ENCODE assay signal across 13 mouse cellular contexts in genomic region chr16:96362873-96363272, GRCm38 (mm10).
DNase-seq lines count a peak whose midpoint lies in the region; ATAC-seq lines count a peak whose summit lies in the region.
"Had no signal": no experiment of that assay in that cellular context is flagged by ENCODE, and none has a peak within 500 bp of the region (broad histone marks: within the 10 kb centered on the region; RNA-seq: fewer than 3 reads in every experiment).

No protein-coding gene starts in this region.

- peak; percentile 23; the same call in 1 of the 2 replicates for ATAC-seq in intestine, embryonic 16.5 days
- no peak for ATAC-seq in stomach, embryonic 14.5 days (ENCODE audit: insufficient number of reproducible peaks, insufficient read depth, low FRiP score, low read depth)

- H3K9ac ChIP-seq in intestine, embryonic 16.5 days (ENCODE audit: low read depth, low read length): no peak overlapping the region
- H3K9ac ChIP-seq in stomach, embryonic 14.5 days (replicated peaks; ENCODE audit: low read depth, low read length): no peak overlapping the region
- H3K9ac ChIP-seq: hindbrain, embryonic 14.5 days had no signal

- WGBS in intestine, embryonic 16.5 days: 22% methylated on average over 4 of the region's 4 CpGs
- 42% methylated on average over 4 of the region's 4 CpGs for WGBS in stomach, embryonic 14.5 days

- H3K36me3 ChIP-seq in intestine, embryonic 16.5 days (ENCODE audit: control insufficient read depth, insufficient read depth, low read length): no peaks in the 10 kb centered on the region
- no peaks in the 10 kb centered on the region for H3K36me3 ChIP-seq in stomach, embryonic 14.5 days (ENCODE audit: control insufficient read depth, insufficient read depth, low read length)

- no peak overlapping the region; the same call in 1 of the 2 replicates for H3K4me3 ChIP-seq in intestine, embryonic 16.5 days (ENCODE audit: low read length)
- no peak overlapping the region for H3K4me3 ChIP-seq in stomach, embryonic 14.5 days (ENCODE audit: low read depth, low read length)
- H3K4me3 ChIP-seq: erythroblast, embryonic 14.5 days had no signal

- no peaks in the 10 kb centered on the region for H3K27me3 ChIP-seq in intestine, embryonic 16.5 days (replicated peaks; ENCODE audit: control insufficient read depth, insufficient read depth, low read length)
- no peaks in the 10 kb centered on the region for H3K27me3 ChIP-seq in stomach, embryonic 14.5 days (ENCODE audit: control insufficient read depth, insufficient read depth, low read length)

- H3K4me1 ChIP-seq in intestine, embryonic 16.5 days (ENCODE audit: control insufficient read depth, insufficient read depth, low read length): peaks cover 2% of the 10 kb centered on the region; the same call in 1 of the 2 replicates
- H3K4me1 ChIP-seq in stomach, embryonic 14.5 days (ENCODE audit: control insufficient read depth, insufficient read depth, low read length): no peaks in the 10 kb centered on the region

- no peaks in the 10 kb centered on the region for H3K9me3 ChIP-seq in intestine, embryonic 16.5 days (ENCODE audit: control insufficient read depth, low read length)
- no peaks in the 10 kb centered on the region for H3K9me3 ChIP-seq in stomach, embryonic 14.5 days (ENCODE audit: control insufficient read depth, low read depth, low read length)

- peak overlapping the region; percentile 88; the same call in 1 of the 2 replicates for H3K27ac ChIP-seq in intestine, embryonic 16.5 days (ENCODE audit: low read length)
- no peak overlapping the region for H3K27ac ChIP-seq in stomach, embryonic 14.5 days (ENCODE audit: low read length)
- H3K27ac ChIP-seq: hindbrain, embryonic 14.5 days had no signal

- DNase-seq in kidney, adult 8-10 months: peak; percentile 84
- peak; percentile 10 for DNase-seq in liver
- no peak for DNase-seq in gastrocnemius, postnatal 4 days (ENCODE audit: low spot score in 2 of 2)
- no peak for DNase-seq in T-cell, adult 2 months (ENCODE audit: low spot score)
- DNase-seq in frontal cortex, adult 2 months (ENCODE audit: extremely low spot score in 1 of 2, low spot score in 1 of 2): no peak
- DNase-seq: adrenal gland, postnatal 25 days; lung, adult 18-20 months; midbrain, embryonic 14.5 days had no signal

- peak overlapping the region; percentile 51 for H3K4me2 ChIP-seq in intestine, embryonic 16.5 days (ENCODE audit: low read depth, low read length)
- peak overlapping the region; percentile 31; the same call in 1 of the 2 replicates for H3K4me2 ChIP-seq in stomach, embryonic 14.5 days (replicated peaks; ENCODE audit: low read depth, low read length)
- H3K4me2 ChIP-seq: heart, embryonic 11.5 days; hindbrain, embryonic 14.5 days had no signal

Comparison
In these comparisons a context has a peak if more than half of its experiments do, and no peak if none do; other contexts are left out.
1. DNase-seq: peak in kidney, adult 8-10 months (2 of 2) and liver (single experiment); none in gastrocnemius, postnatal 4 days (0 of 2), T-cell, adult 2 months (single experiment) and frontal cortex, adult 2 months (0 of 2).